Mouse (Mus musculus): Measurements from ENCODE around the gene Krt87. TPM values are rescaled to one million over a fixed set of nuclear protein-coding genes. Genes with fewer than 3 reads are reported as not detected.
A peak's percentile ranks its signal among the peaks of the same experiment; 100 is the strongest.

Gene Krt87
- polyA plus RNA-seq, 1 experiment: 0.57 TPM

DNA sequence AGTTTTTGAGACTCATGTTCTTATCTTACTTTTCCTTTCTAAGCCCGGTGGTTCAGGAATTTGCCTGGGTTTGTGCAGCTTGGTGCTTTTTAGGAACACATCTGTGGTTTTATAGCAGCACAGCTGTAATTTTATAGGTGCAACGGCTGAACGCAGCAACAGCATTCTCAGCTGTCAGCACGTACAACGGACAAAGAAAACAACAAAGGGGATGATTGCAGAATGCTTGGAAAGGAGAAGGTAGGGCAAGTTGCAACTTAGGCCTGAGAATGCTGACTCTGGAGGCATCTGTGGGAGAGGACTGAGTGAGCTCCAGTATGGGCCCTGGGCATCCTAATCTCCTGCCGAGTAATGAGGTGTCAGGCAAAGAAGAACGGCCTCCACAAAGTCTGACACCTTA lies 42.1 kb downstream of the Krt87 start:
- WGBS: 22% methylated on average over 7 of the region's 7 CpGs

DNA sequence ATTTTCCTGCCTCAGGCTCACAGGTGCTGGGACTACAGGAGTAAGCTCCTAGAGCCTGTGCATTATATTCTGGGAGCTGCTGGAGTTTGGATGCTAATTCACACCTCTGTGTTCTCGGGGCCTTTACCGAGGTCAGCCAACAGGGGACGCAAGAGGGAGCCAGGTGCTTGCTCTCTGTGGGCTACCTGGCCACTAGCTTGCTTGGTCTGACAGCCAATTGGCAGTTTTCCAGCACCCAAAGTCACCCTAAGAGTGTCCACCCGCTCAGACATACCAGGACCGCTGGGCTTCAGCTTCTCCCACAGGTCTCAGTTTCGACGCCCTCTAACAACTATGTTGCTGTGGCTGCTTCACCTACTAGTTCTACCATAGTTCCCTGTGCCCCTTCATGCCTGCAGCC lies 43.7 kb downstream of the Krt87 start:
- H3K4me1 ChIP-seq (replicated peaks; ENCODE audit: control insufficient read depth, insufficient read depth, low read length): no peaks in the 10 kb centered on the region
- no peak overlapping the region for H3K27ac ChIP-seq (ENCODE audit: control insufficient read depth, insufficient read depth, low read length)
- H3K27me3 ChIP-seq (ENCODE audit: control insufficient read depth, insufficient read depth, low read length): no peaks in the 10 kb centered on the region
- 91% methylated on average over 7 of the region's 7 CpGs for WGBS
- DNase-seq: no peak
- no peak overlapping the region for H3K4me3 ChIP-seq (ENCODE audit: control insufficient read depth, insufficient read depth, low read length)
- H3K36me3 ChIP-seq (ENCODE audit: control insufficient read depth, insufficient read depth, low read length): no peaks in the 10 kb centered on the region
- no peak for TF ChIP-seq CTCF (IDR thresholded peaks at IDR 0.05; ENCODE audit: borderline replicate concordance, control insufficient read depth, extremely low read depth, insufficient read depth, low read length, poor library complexity)
- TF ChIP-seq POLR2A (IDR thresholded peaks at IDR 0.05; ENCODE audit: control insufficient read depth, extremely low read depth, insufficient read depth, low read length, poor library complexity): no peak

More for the DNA sequence above, 42.1 kb downstream of the Krt87 start:
- no peak overlapping the region for H3K4me3 ChIP-seq (ENCODE audit: control insufficient read depth, insufficient read depth, low read length)
- TF ChIP-seq CTCF (IDR thresholded peaks at IDR 0.05; ENCODE audit: borderline replicate concordance, control insufficient read depth, extremely low read depth, insufficient read depth, low read length, poor library complexity): no peak
- TF ChIP-seq POLR2A (IDR thresholded peaks at IDR 0.05; ENCODE audit: control insufficient read depth, extremely low read depth, insufficient read depth, low read length, poor library complexity): no peak
- no peaks in the 10 kb centered on the region for H3K27me3 ChIP-seq (ENCODE audit: control insufficient read depth, insufficient read depth, low read length)
- H3K4me1 ChIP-seq (replicated peaks; ENCODE audit: control insufficient read depth, insufficient read depth, low read length): no peaks in the 10 kb centered on the region
- no peak overlapping the region for H3K27ac ChIP-seq (ENCODE audit: control insufficient read depth, insufficient read depth, low read length)
- no peak for DNase-seq
- H3K36me3 ChIP-seq (ENCODE audit: control insufficient read depth, insufficient read depth, low read length): no peaks in the 10 kb centered on the region

DNA sequence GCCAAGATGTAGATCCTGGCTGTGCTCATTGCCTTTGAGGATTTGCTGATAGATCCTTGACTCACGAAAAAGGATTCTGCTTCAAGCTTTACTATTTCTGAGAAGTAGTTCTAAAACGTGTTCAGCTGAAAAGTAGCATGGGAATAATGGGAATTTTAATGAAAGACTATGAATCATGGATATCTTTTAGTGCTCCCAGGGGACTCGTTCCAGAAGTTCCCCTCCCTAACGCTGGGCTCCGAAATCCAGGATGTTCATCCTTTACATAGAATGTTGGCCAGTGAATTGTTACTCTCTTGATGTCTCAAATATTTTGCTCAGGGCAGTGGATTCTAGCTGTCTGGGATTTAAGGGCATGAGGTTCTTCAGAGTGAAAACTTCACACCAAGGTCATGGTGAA lies 46.4 kb downstream of the Krt87 start:
- 93% methylated on average over 5 of the region's 5 CpGs for WGBS
- no peaks in the 10 kb centered on the region for H3K4me1 ChIP-seq (replicated peaks; ENCODE audit: control insufficient read depth, insufficient read depth, low read length)
- H3K27ac ChIP-seq (ENCODE audit: control insufficient read depth, insufficient read depth, low read length): no peak overlapping the region
- no peak overlapping the region for H3K4me3 ChIP-seq (ENCODE audit: control insufficient read depth, insufficient read depth, low read length)
- H3K27me3 ChIP-seq (ENCODE audit: control insufficient read depth, insufficient read depth, low read length): no peaks in the 10 kb centered on the region
- H3K36me3 ChIP-seq (ENCODE audit: control insufficient read depth, insufficient read depth, low read length): no peaks in the 10 kb centered on the region
- no peak for DNase-seq
- no peak for TF ChIP-seq POLR2A (IDR thresholded peaks at IDR 0.05; ENCODE audit: control insufficient read depth, extremely low read depth, insufficient read depth, low read length, poor library complexity)
- no peak for TF ChIP-seq CTCF (IDR thresholded peaks at IDR 0.05; ENCODE audit: borderline replicate concordance, control insufficient read depth, extremely low read depth, insufficient read depth, low read length, poor library complexity)

DNA sequence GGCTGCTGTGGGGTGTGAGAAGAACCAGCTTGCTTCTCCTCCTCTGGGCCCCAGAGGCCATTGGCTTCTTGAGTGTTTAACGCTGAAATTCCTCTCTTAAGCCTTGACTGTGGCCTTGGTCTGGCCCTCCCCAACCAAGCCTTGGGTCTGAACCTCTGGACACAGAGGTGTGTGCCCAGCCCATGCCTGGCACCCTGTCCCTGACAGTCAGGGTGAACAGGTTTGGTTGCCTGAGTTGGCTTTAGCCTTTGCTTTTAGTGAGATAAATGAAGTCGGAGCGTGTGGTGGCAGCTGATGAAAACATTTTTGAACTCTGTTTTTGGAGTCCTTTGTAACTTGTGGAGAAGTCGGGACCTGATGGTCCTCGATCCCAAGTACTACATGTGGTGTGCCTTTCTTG lies 48.4 kb downstream of the Krt87 start:
- TF ChIP-seq POLR2A (IDR thresholded peaks at IDR 0.05; ENCODE audit: control insufficient read depth, extremely low read depth, insufficient read depth, low read length, poor library complexity) (no peak), CTCF (IDR thresholded peaks at IDR 0.05; ENCODE audit: borderline replicate concordance, control insufficient read depth, extremely low read depth, insufficient read depth, low read length, poor library complexity) (no peak)
- WGBS: 96% methylated on average over 5 of the region's 5 CpGs

DNA sequence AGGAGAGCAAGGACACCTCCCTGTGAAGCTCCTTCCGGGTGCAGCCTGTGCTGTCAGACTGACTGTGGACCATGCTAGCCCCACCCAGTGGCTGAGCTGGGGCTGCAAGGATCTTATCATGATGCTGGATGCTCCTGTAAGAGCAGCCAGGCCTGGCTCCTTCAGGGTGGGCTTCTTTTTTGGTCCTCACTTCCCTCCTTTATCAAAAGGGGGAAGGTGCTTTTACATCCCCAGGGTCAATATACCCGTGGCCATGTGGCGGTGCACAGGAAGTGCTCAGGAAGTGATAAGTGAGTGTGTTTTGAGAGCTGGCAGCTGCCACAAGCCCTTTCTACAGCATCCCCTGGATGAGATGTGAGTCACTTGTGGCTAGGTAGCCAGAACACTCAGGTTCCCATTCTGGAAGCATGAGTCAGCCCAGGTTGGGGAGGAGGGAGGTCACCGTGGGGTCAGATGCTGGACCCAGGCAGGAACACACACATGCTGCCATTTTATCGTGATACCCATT lies 50.5 kb downstream of the Krt87 start:
- TF ChIP-seq CTCF (IDR thresholded peaks at IDR 0.05; ENCODE audit: borderline replicate concordance, control insufficient read depth, extremely low read depth, insufficient read depth, low read length, poor library complexity) (no peak), POLR2A (IDR thresholded peaks at IDR 0.05; ENCODE audit: control insufficient read depth, extremely low read depth, insufficient read depth, low read length, poor library complexity) (no peak)
- H3K27ac ChIP-seq (ENCODE audit: control insufficient read depth, insufficient read depth, low read length): no peak overlapping the region
- no peaks in the 10 kb centered on the region for H3K27me3 ChIP-seq (ENCODE audit: control insufficient read depth, insufficient read depth, low read length)
- H3K36me3 ChIP-seq (ENCODE audit: control insufficient read depth, insufficient read depth, low read length): no peaks in the 10 kb centered on the region
- H3K4me3 ChIP-seq (ENCODE audit: control insufficient read depth, insufficient read depth, low read length): no peak overlapping the region
- H3K4me1 ChIP-seq (replicated peaks; ENCODE audit: control insufficient read depth, insufficient read depth, low read length): no peaks in the 10 kb centered on the region
- DNase-seq: peak; percentile 11
- 3% methylated on average over 5 of the region's 5 CpGs for WGBS

More for the DNA sequence above, 48.4 kb downstream of the Krt87 start:
- no peak for DNase-seq
- Histone ChIP-seq H3K4me3 (ENCODE audit: control insufficient read depth, insufficient read depth, low read length) (no peak overlapping the region), H3K36me3 (ENCODE audit: control insufficient read depth, insufficient read depth, low read length) (no peaks in the 10 kb centered on the region), H3K27me3 (ENCODE audit: control insufficient read depth, insufficient read depth, low read length) (no peaks in the 10 kb centered on the region), H3K4me1 (replicated peaks; ENCODE audit: control insufficient read depth, insufficient read depth, low read length) (no peaks in the 10 kb centered on the region), H3K27ac (ENCODE audit: control insufficient read depth, insufficient read depth, low read length) (no peak overlapping the region)

DNA sequence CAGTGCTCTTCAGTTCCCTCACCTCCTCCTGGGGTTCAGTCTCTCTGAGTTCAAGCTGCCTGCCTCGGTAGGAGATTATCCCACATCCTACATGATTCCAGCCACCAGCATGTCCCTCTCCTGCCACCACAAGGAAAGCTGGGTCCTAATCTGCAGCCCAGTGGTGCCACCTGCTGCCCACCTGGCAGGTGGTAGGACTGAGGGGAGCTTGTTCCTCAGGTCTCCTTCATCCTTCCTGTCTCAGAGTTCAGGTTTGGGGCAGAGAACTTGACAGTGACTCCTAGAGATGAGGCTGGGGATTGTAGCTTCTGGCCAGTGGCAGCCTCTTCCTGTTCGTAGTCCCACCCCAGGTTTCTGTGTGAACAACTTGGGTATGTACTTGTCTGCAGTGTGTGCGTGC lies 51.4 kb downstream of the Krt87 start:
- no peak for DNase-seq
- H3K27ac ChIP-seq (ENCODE audit: control insufficient read depth, insufficient read depth, low read length): no peak overlapping the region
- no peak overlapping the region for H3K4me3 ChIP-seq (ENCODE audit: control insufficient read depth, insufficient read depth, low read length)
- no peaks in the 10 kb centered on the region for H3K36me3 ChIP-seq (ENCODE audit: control insufficient read depth, insufficient read depth, low read length)
- no peak for TF ChIP-seq CTCF (IDR thresholded peaks at IDR 0.05; ENCODE audit: borderline replicate concordance, control insufficient read depth, extremely low read depth, insufficient read depth, low read length, poor library complexity)
- TF ChIP-seq POLR2A (IDR thresholded peaks at IDR 0.05; ENCODE audit: control insufficient read depth, extremely low read depth, insufficient read depth, low read length, poor library complexity): no peak
- H3K27me3 ChIP-seq (ENCODE audit: control insufficient read depth, insufficient read depth, low read length): no peaks in the 10 kb centered on the region
- no peaks in the 10 kb centered on the region for H3K4me1 ChIP-seq (replicated peaks; ENCODE audit: control insufficient read depth, insufficient read depth, low read length)
- WGBS: 57% methylated on average over 3 of the region's 3 CpGs

DNA sequence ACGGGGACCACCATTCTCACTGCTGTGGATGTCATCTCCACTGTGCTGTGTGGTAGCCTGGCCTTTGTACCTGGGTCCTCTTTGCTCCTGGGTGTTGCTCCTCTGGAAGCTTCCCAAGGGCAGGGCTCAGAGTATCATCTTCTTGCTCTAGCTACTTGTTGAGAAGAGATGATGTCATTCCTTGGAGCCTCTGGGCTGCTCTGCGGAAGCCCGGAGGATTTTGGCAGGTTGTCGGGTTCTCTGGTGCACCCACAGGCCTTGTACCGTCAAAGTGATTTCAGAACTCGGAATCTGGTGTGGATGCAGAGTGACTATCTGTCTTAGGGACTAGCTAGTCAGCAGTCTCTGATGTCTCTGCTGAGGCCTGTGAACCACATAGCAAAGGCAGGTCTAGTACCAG lies 53.5 kb downstream of the Krt87 start:
- no peaks in the 10 kb centered on the region for H3K27me3 ChIP-seq (ENCODE audit: control insufficient read depth, insufficient read depth, low read length)
- no peak for DNase-seq
- WGBS: 89% methylated on average over 6 of the region's 6 CpGs
- TF ChIP-seq CTCF (IDR thresholded peaks at IDR 0.05; ENCODE audit: borderline replicate concordance, control insufficient read depth, extremely low read depth, insufficient read depth, low read length, poor library complexity): no peak
- TF ChIP-seq POLR2A (IDR thresholded peaks at IDR 0.05; ENCODE audit: control insufficient read depth, extremely low read depth, insufficient read depth, low read length, poor library complexity): no peak
- no peak overlapping the region for H3K27ac ChIP-seq (ENCODE audit: control insufficient read depth, insufficient read depth, low read length)
- no peaks in the 10 kb centered on the region for H3K36me3 ChIP-seq (ENCODE audit: control insufficient read depth, insufficient read depth, low read length)
- no peaks in the 10 kb centered on the region for H3K4me1 ChIP-seq (replicated peaks; ENCODE audit: control insufficient read depth, insufficient read depth, low read length)
- no peak overlapping the region for H3K4me3 ChIP-seq (ENCODE audit: control insufficient read depth, insufficient read depth, low read length)
